ENCODE assay signal across 8 mouse cellular contexts in the genomic region with DNA sequence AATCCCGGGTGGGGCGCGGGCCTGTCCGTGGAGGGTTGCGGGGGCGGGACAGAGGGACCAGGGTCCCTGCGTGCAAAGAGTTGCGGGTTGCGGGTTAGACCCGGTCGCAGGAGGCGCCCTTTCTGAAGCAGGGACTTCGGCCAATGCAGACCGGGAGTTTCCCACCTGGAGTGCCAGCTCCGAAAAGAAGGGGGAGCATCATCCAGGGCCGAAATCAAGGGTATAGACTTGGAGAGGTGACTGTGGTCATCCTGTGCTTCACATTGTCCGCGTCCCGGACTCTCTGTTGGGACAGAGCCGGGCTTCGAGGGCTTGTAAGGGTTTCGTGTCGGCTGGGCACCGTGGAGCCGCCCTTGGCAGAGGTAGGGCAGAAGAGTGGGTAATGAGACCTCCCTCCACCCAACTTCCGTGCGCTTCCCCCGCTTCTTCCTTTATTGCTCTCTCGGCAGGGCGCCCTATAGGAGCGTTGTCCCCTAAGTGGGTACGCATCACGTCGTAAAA. TPM values are rescaled to one million over a fixed set of nuclear protein-coding genes. Genes with fewer than 3 reads are reported as not detected.
A peak's percentile ranks its signal among the peaks of the same experiment; 100 is the strongest.
DNase-seq lines count a peak whose midpoint lies in the region; ATAC-seq and TF ChIP-seq lines count a peak whose summit lies in the region.

No protein-coding gene starts in this region.

- peak overlapping the region; percentile 87 for H3K4me3 ChIP-seq in kidney, embryonic 15.5 days (replicated peaks)
- peak overlapping the region; percentile 92 to 93 for H3K4me3 ChIP-seq in liver, embryonic 14.5 days (ENCODE audit: insufficient read depth in 1 of 2, low read depth in 2 of 2, low read length in 2 of 2)

- WGBS in kidney, embryonic 15.5 days: under 1% methylated on average over 33 of the region's 34 CpGs
- under 1% methylated on average over 32 of the region's 34 CpGs for WGBS in liver, embryonic 14.5 days (ENCODE audit: insufficient replicate concordance)

- peak overlapping the region; percentile 77 for H3K9ac ChIP-seq in kidney, embryonic 15.5 days
- peak overlapping the region; percentile 84 for H3K9ac ChIP-seq in liver, embryonic 14.5 days (replicated peaks)

- peak; percentile 61 for ATAC-seq in common myeloid progenitor, adult 5-6 weeks (replicated peaks; ENCODE audit: low read depth, poor library complexity, severe bottlenecking)
- ATAC-seq in granulocyte monocyte progenitor cell, adult 5-6 weeks (replicated peaks; ENCODE audit: poor library complexity, severe bottlenecking): peak; percentile 68
- ATAC-seq in kidney, embryonic 15.5 days (replicated peaks; ENCODE audit: low FRiP score): peak; percentile 77
- ATAC-seq in liver, embryonic 14.5 days (ENCODE audit: insufficient read depth): peak; percentile 62

- H3K4me1 ChIP-seq in kidney, embryonic 15.5 days: peaks cover 8% of the 10 kb centered on the region; the same call in 1 of the 2 replicates
- peaks cover 8 to 9% of the 10 kb centered on the region in 2 experiments for H3K4me1 ChIP-seq in liver, embryonic 14.5 days (replicated peaks; ENCODE audit: control insufficient read depth in 2 of 2, insufficient read depth in 2 of 2, low read length in 1 of 2)

- peak overlapping the region; percentile 86 for H3K4me2 ChIP-seq in kidney, embryonic 15.5 days
- H3K4me2 ChIP-seq in liver, embryonic 14.5 days (ENCODE audit: low read depth): peak overlapping the region; percentile 95

- H3K9me3 ChIP-seq in kidney, embryonic 15.5 days (replicated peaks): no peaks in the 10 kb centered on the region
- no peaks in the 10 kb centered on the region for H3K9me3 ChIP-seq in liver, embryonic 14.5 days (ENCODE audit: control insufficient read depth, low read length)

- H3K27ac ChIP-seq in kidney, embryonic 15.5 days: peak overlapping the region; percentile 95
- H3K27ac ChIP-seq in liver, embryonic 14.5 days: peak overlapping the region; percentile 75

- peak; percentile 49 for DNase-seq in ovary, postnatal 10 days (ENCODE audit: low spot score)
- DNase-seq in ovary, adult 18-20 months (ENCODE audit: low spot score): no peak
- peak in 1 of 3 experiments; percentile 17 for DNase-seq in liver, embryonic 14.5 days (ENCODE audit: low read depth in 3 of 3, low spot score in 3 of 3)
- DNase-seq in neural tube, embryonic 10.5 days (ENCODE audit: extremely low spot score, low spot score): peak; percentile 65
- DNase-seq in testis, postnatal 10 days (ENCODE audit: low spot score): peak; percentile 84

- peaks cover 16% of the 10 kb centered on the region for H3K36me3 ChIP-seq in kidney, embryonic 15.5 days
- H3K36me3 ChIP-seq in liver, embryonic 14.5 days (replicated peaks; ENCODE audit: control insufficient read depth, insufficient read depth, low read depth): peaks cover 8% of the 10 kb centered on the region

- peak; percentile 38; the same call in 1 of the 2 replicates for TF ChIP-seq CTCF in liver, embryonic 14.5 days (IDR thresholded peaks at IDR 0.05; ENCODE audit: low read depth)

- H3K27me3 ChIP-seq in kidney, embryonic 15.5 days: no peaks in the 10 kb centered on the region
- H3K27me3 ChIP-seq in liver, embryonic 14.5 days (ENCODE audit: control insufficient read depth, insufficient read depth, low read length): no peaks in the 10 kb centered on the region

- TF ChIP-seq EP300 in liver, embryonic 14.5 days (IDR thresholded peaks at IDR 0.05; ENCODE audit: low read depth): no peak

RNA-seq across cellular contexts. Expression of gene Csnk1g1, which starts 0.6 kb away (rescaled TPM):
- 29.1 and 36.9 TPM in 2 replicates for total RNA-seq in common myeloid progenitor, adult 5-6 weeks (2017)
- 16.9 and 19.5 TPM in 2 replicates for total RNA-seq in granulocyte monocyte progenitor cell, adult 5-6 weeks (2014; fragmentation: Nextera tagmentation)
- total RNA-seq in granulocyte monocyte progenitor cell, adult 5-6 weeks (2017): 11.8 and 16.5 TPM in 2 replicates
- polyA plus RNA-seq in kidney, embryonic 15.5 days (2015; fragmentation: Nextera tagmentation; extraction: Ambion mirVana): 16.5 and 16.6 TPM in 2 replicates
- 1.6 and 2.5 TPM in 2 replicates for polyA plus RNA-seq in liver, embryonic 14.5 days (2012; rRNA removed)
- polyA plus RNA-seq in liver, embryonic 14.5 days (2014; fragmentation: Nextera tagmentation; extraction: Ambion mirVana): 3.5 and 3.7 TPM in 2 replicates

RNA-seq across cellular contexts. Expression of gene Trip4, which starts 0.8 kb away (rescaled TPM):
- total RNA-seq in common myeloid progenitor, adult 5-6 weeks (2017): 15.3 and 25.6 TPM in 2 replicates
- total RNA-seq in granulocyte monocyte progenitor cell, adult 5-6 weeks (2014; fragmentation: Nextera tagmentation): 13.8 and 16.7 TPM in 2 replicates
- total RNA-seq in granulocyte monocyte progenitor cell, adult 5-6 weeks (2017): 18.4 and 27.0 TPM in 2 replicates
- 33.3 and 33.8 TPM in 2 replicates for polyA plus RNA-seq in kidney, embryonic 15.5 days (2015; fragmentation: Nextera tagmentation; extraction: Ambion mirVana)
- 2.2 and 4.6 TPM in 2 replicates for polyA plus RNA-seq in liver, embryonic 14.5 days (2012; rRNA removed)
- 9.9 and 10.2 TPM in 2 replicates for polyA plus RNA-seq in liver, embryonic 14.5 days (2014; fragmentation: Nextera tagmentation; extraction: Ambion mirVana)

RNA-seq across cellular contexts. Expression of gene Pclaf, which starts 19.3 kb away (rescaled TPM):
- total RNA-seq in common myeloid progenitor, adult 5-6 weeks (2017): 191 and 193 TPM in 2 replicates
- 83.5 and 134 TPM in 2 replicates for total RNA-seq in granulocyte monocyte progenitor cell, adult 5-6 weeks (2014; fragmentation: Nextera tagmentation)
- total RNA-seq in granulocyte monocyte progenitor cell, adult 5-6 weeks (2017): 235 and 300 TPM in 2 replicates
- 244 and 272 TPM in 2 replicates for polyA plus RNA-seq in kidney, embryonic 15.5 days (2015; fragmentation: Nextera tagmentation; extraction: Ambion mirVana)
- polyA plus RNA-seq in liver, embryonic 14.5 days (2012; rRNA removed): 31.1 and 61.8 TPM in 2 replicates
- polyA plus RNA-seq in liver, embryonic 14.5 days (2014; fragmentation: Nextera tagmentation; extraction: Ambion mirVana): 73.0 and 78.6 TPM in 2 replicates
